Mouse (Mus musculus) heart, postnatal 4 days (tissue): ENCODE results near the gene Fam221a. TPM values are rescaled to one million over a fixed set of nuclear protein-coding genes. Genes with fewer than 3 reads are reported as not detected.
"Not testable (repeated sequence)": the region's sequence is repeated elsewhere in the genome, so short reads cannot be mapped to it uniquely, and the experiment has no call there.

Experiments used
- DNase-seq: peaks from one replicate; pipeline ENCODE4 v3.0.0; 2021
- total RNA-seq, 2 experiments: library from RNA; stranded (reverse); gene quantifications; 2 replicates each; pipeline ENCODE4 v1.2.3; 2021

Fam221a gene
- total RNA-seq, 2 experiments from 2014 or later, result 2.3 to 2.7 TPM

GRCm38 (mm10) chr6:49394276-49394675, 26.7 kb downstream of the Fam221a start:
- no peak for DNase-seq

- peak; percentile 42 for DNase-seq
These were observed 27.8 kb downstream of the Fam221a start, which contains the start of gene Stk31 for GRCm38 (mm10) chr6:49395316-49395715. Gene Stk31, plus strand, starts transcription at chr6:49395604.

GRCm38 (mm10) chr6:49397466-49397865, 29.9 kb downstream of the Fam221a start:
- peak; percentile 59 for DNase-seq

GRCm38 (mm10) chr6:49398365-49398764, 30.8 kb downstream of the Fam221a start:
- DNase-seq, result no peak

- no peak for DNase-seq
These were observed 43.3 kb downstream of the Fam221a start for GRCm38 (mm10) chr6:49410830-49411229.

GRCm38 (mm10) chr6:49412967-49413366, 45.4 kb downstream of the Fam221a start:
- not testable (repeated sequence) for DNase-seq

GRCm38 (mm10) chr6:49415971-49416370, 48.4 kb downstream of the Fam221a start:
- DNase-seq, result no peak

- DNase-seq, result no peak
These were observed 69.8 kb downstream of the Fam221a start for GRCm38 (mm10) chr6:49437306-49437705.

Other genes starting within 250 kb of the Fam221a start
- gene Igf2bp3, start 152.8 kb upstream of the Fam221a start, total RNA-seq, result 10 to 100 TPM; 17.2 to 18.5 TPM
- 10 to 100 TPM; 41.3 to 49.4 TPM for gene Tra2a, start 103.7 kb upstream of the Fam221a start, total RNA-seq
- 1 to 10 TPM; 4.4 to 4.9 TPM for gene Ccdc126, start 48.5 kb upstream of the Fam221a start, total RNA-seq
- gene Stk31, start 27.9 kb downstream of the Fam221a start, total RNA-seq, result under 1 TPM; 0.43 to 0.79 TPM